Mouse (Mus musculus) A20 (cell line): ENCODE results near the gene Ccdc24.

Experiments used
- DNase-seq: peaks from one replicate; pipeline ENCODE4 v3.0.0-alpha.2; 2011; ENCODE audit warnings: low read depth, low spot score

The Ccdc24 gene

GRCm38 (mm10) chr4:117855146-117855545, 17.2 kb downstream of the Ccdc24 start:
- DNase-seq, result no peak

- no peak for DNase-seq
These were observed 20.0 kb downstream of the Ccdc24 start for GRCm38 (mm10) chr4:117852152-117852868.

- no peak for DNase-seq
These were observed 21.5 kb downstream of the Ccdc24 start for GRCm38 (mm10) chr4:117850871-117851270.

GRCm38 (mm10) chr4:117850176-117850575, 22.2 kb downstream of the Ccdc24 start:
- DNase-seq, result no peak

- no peak for DNase-seq
These were observed 22.9 kb downstream of the Ccdc24 start for GRCm38 (mm10) chr4:117849506-117849905.

GRCm38 (mm10) chr4:117849063-117849462, 23.3 kb downstream of the Ccdc24 start:
- no peak for DNase-seq

GRCm38 (mm10) chr4:117847011-117847410, 25.3 kb downstream of the Ccdc24 start:
- no peak for DNase-seq

GRCm38 (mm10) chr4:117846261-117846660, 26.1 kb downstream of the Ccdc24 start:
- no peak for DNase-seq

- DNase-seq, result peak; percentile 59
These were observed 27.0 kb downstream of the Ccdc24 start for GRCm38 (mm10) chr4:117845316-117845715.

- DNase-seq, result no peak
These were observed 27.9 kb downstream of the Ccdc24 start for GRCm38 (mm10) chr4:117844467-117844866.

- DNase-seq, result no peak
These were observed 29.3 kb downstream of the Ccdc24 start for GRCm38 (mm10) chr4:117843101-117843500.

- no peak for DNase-seq
These were observed 30.8 kb downstream of the Ccdc24 start for GRCm38 (mm10) chr4:117841566-117841965.

- no peak for DNase-seq
These were observed 31.5 kb downstream of the Ccdc24 start for GRCm38 (mm10) chr4:117840821-117841220.

GRCm38 (mm10) chr4:117839366-117839765, 33.0 kb downstream of the Ccdc24 start:
- no peak for DNase-seq

- no peak for DNase-seq
These were observed 35.1 kb downstream of the Ccdc24 start for GRCm38 (mm10) chr4:117837271-117837670.

GRCm38 (mm10) chr4:117836204-117836767, 36.1 kb downstream of the Ccdc24 start:
- peak; percentile 94 for DNase-seq

- DNase-seq, result peak; percentile 78
These were observed 36.7 kb downstream of the Ccdc24 start for GRCm38 (mm10) chr4:117835531-117836111.

- no peak for DNase-seq
These were observed 37.4 kb downstream of the Ccdc24 start for GRCm38 (mm10) chr4:117834845-117835530.

- DNase-seq, result no peak
These were observed 37.9 kb downstream of the Ccdc24 start, which contains the start of gene Slc6a9 for GRCm38 (mm10) chr4:117834457-117834844. Gene Slc6a9 (plus strand): TSS chr4:117834506.

GRCm38 (mm10) chr4:117831920-117832691, 40.3 kb downstream of the Ccdc24 start:
- no peak for DNase-seq

- no peak for DNase-seq
These were observed 40.9 kb downstream of the Ccdc24 start for GRCm38 (mm10) chr4:117831499-117831898.

GRCm38 (mm10) chr4:117830801-117831200, 41.6 kb downstream of the Ccdc24 start:
- no peak for DNase-seq
